Mouse (Mus musculus): ENCODE data around the gene Whrn.

DNA sequence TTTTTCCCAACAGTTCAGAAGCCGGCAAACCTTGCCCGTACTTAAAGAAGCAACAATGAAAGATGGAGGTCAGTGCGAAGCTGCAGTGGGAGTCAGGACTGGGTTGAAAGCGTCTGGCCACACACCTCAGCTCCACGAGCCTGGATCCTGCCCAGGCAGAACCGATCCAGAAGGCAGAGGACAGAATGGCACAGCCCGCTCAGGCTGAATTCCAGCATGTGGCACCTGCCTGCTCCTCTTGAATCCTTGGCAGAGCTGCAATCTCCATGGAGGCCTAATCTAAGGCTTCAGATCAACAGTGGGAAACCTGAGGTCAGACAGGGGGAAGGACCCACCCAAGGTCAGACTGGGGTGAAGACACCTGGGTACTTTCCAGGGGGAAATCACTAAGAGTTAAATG, 54.2 kb downstream of the Whrn start:
- no peak for TF ChIP-seq POLR2A (IDR thresholded peaks at IDR 0.05; ENCODE audit: borderline replicate concordance, low read depth, low read length)
- no peak for TF ChIP-seq CTCF (IDR thresholded peaks at IDR 0.05; ENCODE audit: low read depth, low read length)

Measured in bone marrow macrophage, adult 2 months (primary cell).